Mouse (Mus musculus) forebrain, embryonic 15.5 days (tissue): ENCODE results near the gene Cnih3. TPM values are rescaled to one million over a fixed set of nuclear protein-coding genes. Genes with fewer than 3 reads are reported as not detected.

Source experiments
- ATAC-seq: fragments of 200-750 bp; cut with Nextera tagmentation; replicated peaks from 2 replicates; pipeline ENCODE4 v1.8.0; 2017; ENCODE audit warnings: mild to moderate bottlenecking, moderate TSS enrichment, moderate library complexity
- H3K27ac ChIP-seq: fragments of 300-500 bp; sonication (generic); replicated peaks from 2 replicates; pipeline ENCODE4 v1.5.1; 2015; ENCODE audit warnings: mild to moderate bottlenecking, inconsistent platforms
- H3K27me3 ChIP-seq: fragments of 300-500 bp; sonication (generic); 2 replicates; pipeline ENCODE4 v1.6.1; 2015; ENCODE audit warnings: inconsistent platforms
- H3K36me3 ChIP-seq: fragments of 300-500 bp; sonication (generic); 2 replicates; pipeline ENCODE4 v1.6.1; 2015; ENCODE audit warnings: mild to moderate bottlenecking, inconsistent platforms
- H3K4me1 ChIP-seq: fragments of 300-500 bp; sonication (generic); 2 replicates; pipeline ENCODE4 v1.6.1; 2015; ENCODE audit warnings: inconsistent platforms
- H3K4me2 ChIP-seq: fragments of 300-500 bp; sonication (generic); replicated peaks from 2 replicates; pipeline ENCODE4 v1.6.1; 2015; ENCODE audit warnings: mild to moderate bottlenecking, inconsistent platforms
- H3K4me3 ChIP-seq: fragments of 300-500 bp; sonication (generic); 2 replicates; pipeline ENCODE4 v1.5.1; 2015; ENCODE audit warnings: mild to moderate bottlenecking, inconsistent platforms
- H3K9ac ChIP-seq: fragments of 300-500 bp; sonication (generic); replicated peaks from 2 replicates; pipeline ENCODE4 v1.6.1; 2015; ENCODE audit warnings: mild to moderate bottlenecking, inconsistent platforms
- H3K9me3 ChIP-seq: fragments of 300-500 bp; sonication (generic); 2 replicates; pipeline ENCODE4 v1.6.1; 2016; ENCODE audit warnings: inconsistent platforms
- WGBS: fragments of 180-500 bp; shearing (Covaris S2); methylation state at CpG from one replicate; pipeline ENCODE4 v1.1.7; 2015; ENCODE audit warnings: mixed read lengths; 5-methylcytosine and 5-hydroxymethylcytosine counted together
- polyA plus RNA-seq: library from polyadenylated mRNA; unstranded; fragments of >200 nt; fragmentation: Nextera tagmentation; extraction: Ambion mirVana; gene quantifications from 2 replicates; pipeline ENCODE4 v1.2.1, GENCODE M21; 2015

Cnih3 gene
- polyA plus RNA-seq, 1 experiment from 2014 or later = 39.4 TPM

- Histone ChIP-seq H3K9ac (no peak overlapping the region), H3K4me2 (no peak overlapping the region), H3K27ac (no peak overlapping the region), H3K9me3 (no peaks in the 10 kb centered on the region), H3K4me3 (no peak overlapping the region), H3K4me1 (peaks cover 22% of the 10 kb centered on the region), H3K36me3 (no peaks in the 10 kb centered on the region), H3K27me3 (no peaks in the 10 kb centered on the region)
- no peak for ATAC-seq
- 24% methylated on average over 8 of the region's 8 CpGs for WGBS
These were observed 27.2 kb downstream of the Cnih3 start for GRCm38 (mm10) chr1:181379664-181380063.

- Histone ChIP-seq H3K9me3 (no peaks in the 10 kb centered on the region), H3K27me3 (no peaks in the 10 kb centered on the region), H3K4me2 (no peak overlapping the region), H3K4me3 (no peak overlapping the region), H3K9ac (no peak overlapping the region), H3K27ac (peak overlapping the region; percentile 72), H3K36me3 (no peaks in the 10 kb centered on the region), H3K4me1 (peaks cover 16% of the 10 kb centered on the region)
- ATAC-seq = peak; percentile 72
- WGBS = 44% methylated on average over 12 of the region's 12 CpGs
These were observed 29.1 kb downstream of the Cnih3 start for GRCm38 (mm10) chr1:181381410-181382010.

GRCm38 (mm10) chr1:181389264-181389663 is 36.8 kb downstream of the Cnih3 start:
- no peak overlapping the region for H3K27ac ChIP-seq
- no peak overlapping the region for H3K4me2 ChIP-seq
- no peak overlapping the region for H3K4me3 ChIP-seq
- H3K36me3 ChIP-seq = no peaks in the 10 kb centered on the region
- ATAC-seq = no peak
- no peaks in the 10 kb centered on the region for H3K27me3 ChIP-seq
- peaks cover 9% of the 10 kb centered on the region for H3K4me1 ChIP-seq
- 87% methylated on average over 2 of the region's 2 CpGs for WGBS
- H3K9me3 ChIP-seq = no peaks in the 10 kb centered on the region
- no peak overlapping the region for H3K9ac ChIP-seq

GRCm38 (mm10) chr1:181392489-181392888 is 40.1 kb downstream of the Cnih3 start:
- 98% methylated on average over 2 of the region's 2 CpGs for WGBS
- Histone ChIP-seq H3K4me1 (peaks cover 9% of the 10 kb centered on the region), H3K9ac (no peak overlapping the region), H3K4me2 (no peak overlapping the region), H3K27ac (no peak overlapping the region), H3K9me3 (no peaks in the 10 kb centered on the region), H3K27me3 (no peaks in the 10 kb centered on the region), H3K36me3 (no peaks in the 10 kb centered on the region), H3K4me3 (no peak overlapping the region)
- ATAC-seq = no peak

GRCm38 (mm10) chr1:181393250-181394149 is 41.1 kb downstream of the Cnih3 start:
- WGBS = 38% methylated on average over 6 of the region's 6 CpGs
- Histone ChIP-seq H3K4me3 (no peak overlapping the region), H3K9me3 (no peaks in the 10 kb centered on the region), H3K4me2 (no peak overlapping the region), H3K27me3 (no peaks in the 10 kb centered on the region), H3K36me3 (no peaks in the 10 kb centered on the region), H3K9ac (no peak overlapping the region), H3K27ac (peak overlapping the region; percentile 67), H3K4me1 (peaks cover 9% of the 10 kb centered on the region)
- ATAC-seq = peak; percentile 80

GRCm38 (mm10) chr1:181395234-181395828 is 42.9 kb downstream of the Cnih3 start:
- 95% methylated on average over 6 of the region's 6 CpGs for WGBS
- Histone ChIP-seq H3K27me3 (no peaks in the 10 kb centered on the region), H3K27ac (no peak overlapping the region), H3K4me1 (peaks cover 13% of the 10 kb centered on the region), H3K36me3 (no peaks in the 10 kb centered on the region), H3K4me3 (no peak overlapping the region), H3K9me3 (no peaks in the 10 kb centered on the region), H3K9ac (no peak overlapping the region), H3K4me2 (no peak overlapping the region)
- ATAC-seq = no peak

- Histone ChIP-seq H3K27me3 (no peaks in the 10 kb centered on the region), H3K9ac (no peak overlapping the region), H3K27ac (peak overlapping the region; percentile 60; the same call in 1 of the 2 replicates), H3K36me3 (no peaks in the 10 kb centered on the region), H3K9me3 (no peaks in the 10 kb centered on the region), H3K4me3 (no peak overlapping the region), H3K4me2 (no peak overlapping the region), H3K4me1 (0 out of 2 replicates have a peak, but pooled peaks cover 4% of the 10 kb centered on the region)
- no peak for ATAC-seq
- WGBS = 62% methylated on average over 3 of the region's 3 CpGs
These were observed 46.8 kb downstream of the Cnih3 start for GRCm38 (mm10) chr1:181399179-181399578.

- Histone ChIP-seq H3K9ac (no peak overlapping the region), H3K4me2 (no peak overlapping the region), H3K4me1 (peaks cover 13% of the 10 kb centered on the region; the same call in 1 of the 2 replicates), H3K36me3 (no peaks in the 10 kb centered on the region), H3K9me3 (no peaks in the 10 kb centered on the region), H3K4me3 (no peak overlapping the region), H3K27ac (no peak overlapping the region), H3K27me3 (no peaks in the 10 kb centered on the region)
- ATAC-seq = no peak
- 87% methylated on average over 7 of the region's 7 CpGs for WGBS
These were observed 50.6 kb downstream of the Cnih3 start for GRCm38 (mm10) chr1:181403056-181403455.

- no peaks in the 10 kb centered on the region for H3K36me3 ChIP-seq
- H3K9me3 ChIP-seq = no peaks in the 10 kb centered on the region
- no peak overlapping the region for H3K27ac ChIP-seq
- no peak overlapping the region for H3K9ac ChIP-seq
- H3K4me3 ChIP-seq = no peak overlapping the region
- H3K4me1 ChIP-seq = peaks cover 33% of the 10 kb centered on the region
- no peak for ATAC-seq
- H3K27me3 ChIP-seq = no peaks in the 10 kb centered on the region
- H3K4me2 ChIP-seq = no peak overlapping the region
- WGBS = 68% methylated on average over 11 of the region's 11 CpGs
These were observed 54.9 kb downstream of the Cnih3 start for GRCm38 (mm10) chr1:181407281-181407680.

- no peak for ATAC-seq
These were observed 55.9 kb downstream of the Cnih3 start for GRCm38 (mm10) chr1:181408086-181408975.

GRCm38 (mm10) chr1:181409693-181410092 is 57.3 kb downstream of the Cnih3 start:
- Histone ChIP-seq H3K4me2 (no peak overlapping the region), H3K4me1 (peaks cover 33% of the 10 kb centered on the region), H3K36me3 (no peaks in the 10 kb centered on the region), H3K9me3 (no peaks in the 10 kb centered on the region), H3K27ac (no peak overlapping the region), H3K27me3 (no peaks in the 10 kb centered on the region), H3K9ac (no peak overlapping the region), H3K4me3 (no peak overlapping the region)
- 87% methylated on average over 9 of the region's 9 CpGs for WGBS
- no peak for ATAC-seq

More at GRCm38 (mm10) chr1:181408086-181408975, 55.9 kb downstream of the Cnih3 start:
- no peaks in the 10 kb centered on the region for H3K27me3 ChIP-seq
- no peak overlapping the region for H3K9ac ChIP-seq
- H3K36me3 ChIP-seq = no peaks in the 10 kb centered on the region
- H3K4me2 ChIP-seq = no peak overlapping the region
- H3K9me3 ChIP-seq = no peaks in the 10 kb centered on the region
- no peak overlapping the region for H3K4me3 ChIP-seq
- H3K4me1 ChIP-seq = peaks cover 33% of the 10 kb centered on the region
- WGBS = 64% methylated on average over 18 of the region's 18 CpGs
- peak overlapping the region; percentile 25; the same call in 1 of the 2 replicates for H3K27ac ChIP-seq
